10 mouse cellular contexts compared by ENCODE assay signal in the genomic region with DNA sequence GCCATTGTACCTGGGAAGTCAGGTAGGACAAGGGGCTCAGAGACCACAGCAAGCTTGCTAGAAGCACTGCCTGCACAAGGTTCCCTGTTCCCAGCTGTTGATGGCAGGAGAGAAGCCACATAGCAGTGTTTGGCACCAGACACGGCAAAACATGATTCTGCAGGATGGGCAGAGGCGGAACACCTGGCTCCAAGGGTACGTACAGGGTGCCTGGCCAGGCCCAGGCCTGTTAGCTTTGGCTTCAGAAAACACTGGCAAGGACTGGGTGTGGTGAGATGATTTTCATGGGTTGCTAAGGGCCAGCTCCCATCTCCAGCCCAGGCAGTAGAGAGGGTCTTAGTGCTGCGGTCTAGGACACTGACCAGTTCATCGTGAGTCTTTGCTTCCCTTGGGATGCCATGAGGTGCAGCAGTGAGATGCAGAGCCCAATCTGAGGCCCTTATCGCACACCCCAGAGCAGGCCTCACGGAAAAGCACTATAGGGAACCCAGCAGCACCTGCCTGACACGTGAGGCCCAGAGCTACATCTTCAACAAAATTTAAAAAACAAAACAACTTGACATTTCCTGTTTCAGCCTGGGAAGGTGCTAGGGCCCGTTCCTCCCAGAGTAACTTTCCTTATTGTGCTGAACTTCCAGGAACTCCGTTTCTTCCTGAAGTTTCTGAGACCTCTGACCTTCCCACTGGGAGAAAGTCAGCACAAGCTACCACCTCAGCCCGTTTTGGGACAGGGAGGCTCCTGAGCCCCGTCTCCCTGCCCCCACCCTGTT. TPM values are rescaled to one million over a fixed set of nuclear protein-coding genes. Genes with fewer than 3 reads are reported as not detected.
DNase-seq lines count a peak whose midpoint lies in the region; ATAC-seq and TF ChIP-seq lines count a peak whose summit lies in the region.
"Had no signal": no experiment of that assay in that cellular context is flagged by ENCODE, and none has a peak within 500 bp of the region (broad histone marks: within the 10 kb centered on the region; RNA-seq: fewer than 3 reads in every experiment).

No protein-coding gene starts in this region.

- peaks cover 23% of the 10 kb centered on the region for H3K4me1 ChIP-seq in heart, embryonic 11.5 days (ENCODE audit: control insufficient read depth, insufficient read depth, low read length)
- 0 out of 2 replicates have a peak, but pooled peaks cover 6% of the 10 kb centered on the region for H3K4me1 ChIP-seq in midbrain, postnatal 0 days (ENCODE audit: insufficient read depth, low read length)
- peaks cover 16% of the 10 kb centered on the region for H3K4me1 ChIP-seq in midbrain, embryonic 14.5 days (ENCODE audit: control insufficient read depth, insufficient read depth, low read length)
- H3K4me1 ChIP-seq in intestine, embryonic 14.5 days (replicated peaks; ENCODE audit: control insufficient read depth, insufficient read depth, low read length) = peaks cover 21% of the 10 kb centered on the region
- H3K4me1 ChIP-seq in stomach, embryonic 14.5 days (ENCODE audit: control insufficient read depth, insufficient read depth, low read length) = peaks cover 19% of the 10 kb centered on the region

- ATAC-seq in heart, embryonic 11.5 days (replicated peaks; ENCODE audit: insufficient number of reproducible peaks, low FRiP score, low TSS enrichment) = no peak
- no peak for ATAC-seq in midbrain, postnatal 0 days (ENCODE audit: low FRiP score)
- no peak for ATAC-seq in midbrain, embryonic 14.5 days (ENCODE audit: low FRiP score, low TSS enrichment)
- ATAC-seq in intestine, embryonic 14.5 days (replicated peaks; ENCODE audit: low FRiP score, low TSS enrichment, low read depth) = peak; percentile 13; the same call in 1 of the 2 replicates
- no peak for ATAC-seq in stomach, embryonic 14.5 days (ENCODE audit: insufficient number of reproducible peaks, insufficient read depth, low FRiP score, low read depth)

- WGBS in heart, embryonic 11.5 days (ENCODE audit: insufficient replicate concordance) = 52% methylated on average over 12 of the region's 12 CpGs
- WGBS in midbrain, postnatal 0 days = 61% methylated on average over 12 of the region's 12 CpGs
- 60% methylated on average over 12 of the region's 12 CpGs for WGBS in midbrain, embryonic 14.5 days
- WGBS in intestine, embryonic 14.5 days = 55% methylated on average over 12 of the region's 12 CpGs
- WGBS in stomach, embryonic 14.5 days = 55% methylated on average over 12 of the region's 12 CpGs

- peaks cover 14% of the 10 kb centered on the region for H3K36me3 ChIP-seq in heart, embryonic 11.5 days (ENCODE audit: control insufficient read depth, insufficient read depth, low read length)
- peaks cover 30% of the 10 kb centered on the region for H3K36me3 ChIP-seq in midbrain, postnatal 0 days (ENCODE audit: insufficient read depth, low read length)
- peaks cover 22% of the 10 kb centered on the region for H3K36me3 ChIP-seq in midbrain, embryonic 14.5 days (ENCODE audit: control insufficient read depth, insufficient read depth, low read length)
- peaks cover 11% of the 10 kb centered on the region for H3K36me3 ChIP-seq in intestine, embryonic 14.5 days (ENCODE audit: control insufficient read depth, insufficient read depth, low read length)
- peaks cover 7% of the 10 kb centered on the region for H3K36me3 ChIP-seq in stomach, embryonic 14.5 days (ENCODE audit: control insufficient read depth, insufficient read depth, low read length)

- H3K27ac ChIP-seq in heart, embryonic 11.5 days (ENCODE audit: low read depth, low read length) = peak overlapping the region; percentile 64
- H3K27ac ChIP-seq in midbrain, postnatal 0 days (ENCODE audit: low read depth, low read length) = peak overlapping the region; percentile 26; the same call in 1 of the 2 replicates
- no peak overlapping the region for H3K27ac ChIP-seq in midbrain, embryonic 14.5 days (replicated peaks; ENCODE audit: low read depth, low read length)
- H3K27ac ChIP-seq in intestine, embryonic 14.5 days (ENCODE audit: low read depth) = no peak overlapping the region
- H3K27ac ChIP-seq in stomach, embryonic 14.5 days (ENCODE audit: low read length) = peak overlapping the region; percentile 35; the same call in 1 of the 2 replicates

- no peak for TF ChIP-seq CTCF in midbrain, postnatal 0 days (IDR thresholded peaks at IDR 0.05)

- H3K27me3 ChIP-seq in heart, embryonic 11.5 days (ENCODE audit: control insufficient read depth, insufficient read depth, low read length) = no peaks in the 10 kb centered on the region
- H3K27me3 ChIP-seq in midbrain, postnatal 0 days (ENCODE audit: insufficient read depth, low read length) = no peaks in the 10 kb centered on the region
- H3K27me3 ChIP-seq in midbrain, embryonic 14.5 days (ENCODE audit: control insufficient read depth, insufficient read depth, low read length) = no peaks in the 10 kb centered on the region
- H3K27me3 ChIP-seq in intestine, embryonic 14.5 days (replicated peaks; ENCODE audit: control insufficient read depth, insufficient read depth, low read length) = no peaks in the 10 kb centered on the region
- H3K27me3 ChIP-seq in stomach, embryonic 14.5 days (ENCODE audit: control insufficient read depth, insufficient read depth, low read length) = no peaks in the 10 kb centered on the region

- peak overlapping the region; percentile 35 for H3K4me2 ChIP-seq in heart, embryonic 11.5 days
- no peak overlapping the region for H3K4me2 ChIP-seq in midbrain, postnatal 0 days (ENCODE audit: low read depth, low read length, poor library complexity, severe bottlenecking)
- H3K4me2 ChIP-seq in midbrain, embryonic 14.5 days (ENCODE audit: low read length) = no peak overlapping the region
- H3K4me2 ChIP-seq in intestine, embryonic 14.5 days (ENCODE audit: low read length) = no peak overlapping the region
- no peak overlapping the region for H3K4me2 ChIP-seq in stomach, embryonic 14.5 days (replicated peaks; ENCODE audit: low read depth, low read length)

- intact Hi-C loops in heart, postnatal 36 days (cut with DNase I) = loop anchor here (1.0 to 10.0 kb wide), 3 partner anchors 31 to 296 kb away; partner anchors contain the start of genes Ckm and Klc3

- peak overlapping the region; percentile 43; the same call in 1 of the 2 replicates for H3K9ac ChIP-seq in heart, embryonic 11.5 days (ENCODE audit: low read depth, low read length)
- no peak overlapping the region for H3K9ac ChIP-seq in midbrain, postnatal 0 days (replicated peaks; ENCODE audit: low read length, poor library complexity, severe bottlenecking)
- no peak overlapping the region for H3K9ac ChIP-seq in midbrain, embryonic 14.5 days (replicated peaks; ENCODE audit: low read length)
- H3K9ac ChIP-seq in intestine, embryonic 14.5 days (ENCODE audit: low read length) = no peak overlapping the region
- no peak overlapping the region for H3K9ac ChIP-seq in stomach, embryonic 14.5 days (replicated peaks; ENCODE audit: low read depth, low read length)

- H3K9me3 ChIP-seq in heart, embryonic 11.5 days (replicated peaks; ENCODE audit: control insufficient read depth, low read length) = no peaks in the 10 kb centered on the region
- no peaks in the 10 kb centered on the region for H3K9me3 ChIP-seq in midbrain, postnatal 0 days (ENCODE audit: low read length)
- no peaks in the 10 kb centered on the region for H3K9me3 ChIP-seq in midbrain, embryonic 14.5 days (ENCODE audit: control insufficient read depth, low read length)
- no peaks in the 10 kb centered on the region for H3K9me3 ChIP-seq in intestine, embryonic 14.5 days (ENCODE audit: control insufficient read depth, low read length)
- H3K9me3 ChIP-seq in stomach, embryonic 14.5 days (ENCODE audit: control insufficient read depth, low read depth, low read length) = no peaks in the 10 kb centered on the region

- no peak overlapping the region for H3K4me3 ChIP-seq in heart, embryonic 11.5 days (ENCODE audit: low read depth, low read length)
- H3K4me3 ChIP-seq in midbrain, postnatal 0 days (ENCODE audit: low read depth, low read length) = no peak overlapping the region
- no peak overlapping the region for H3K4me3 ChIP-seq in midbrain, embryonic 14.5 days (replicated peaks; ENCODE audit: low read depth, low read length)
- no peak overlapping the region for H3K4me3 ChIP-seq in intestine, embryonic 14.5 days (ENCODE audit: low read depth, low read length)
- H3K4me3 ChIP-seq in stomach, embryonic 14.5 days (ENCODE audit: low read depth, low read length) = no peak overlapping the region

- no peak for DNase-seq in heart, postnatal 36 days
- DNase-seq in midbrain, postnatal 0 days (ENCODE audit: low spot score) = no peak
- no peak for DNase-seq in midbrain, embryonic 14.5 days
- no peak for DNase-seq in intestine, embryonic 14.5 days (ENCODE audit: low spot score)
- DNase-seq in gastrocnemius, postnatal 25 days = no peak
- no peak for DNase-seq in embryo, embryonic 11 days
- DNase-seq: cerebellum, adult 11-12 months had no signal

RNA-seq across cellular contexts. Expression of gene Apoe, which starts 1.5 kb away (rescaled TPM):
- 357 and 371 TPM in 2 replicates for polyA plus RNA-seq in heart, embryonic 11.5 days (2014; fragmentation: Nextera tagmentation; extraction: Ambion mirVana)
- total RNA-seq in heart, postnatal 36 days (2021) = 100 to 1,000 TPM; 308 to 344 TPM
- total RNA-seq in midbrain, postnatal 0 days (2014; rRNA removed) = 1,618 and 2,613 TPM in 2 replicates
- polyA plus RNA-seq in midbrain, postnatal 0 days (2015; fragmentation: Nextera tagmentation; extraction: Ambion mirVana) = 2,139 and 2,488 TPM in 2 replicates
- 163 and 265 TPM in 2 replicates for polyA plus RNA-seq in midbrain, embryonic 14.5 days (2014; fragmentation: Nextera tagmentation; extraction: Ambion mirVana)
- 227 and 233 TPM in 2 replicates for polyA plus RNA-seq in intestine, embryonic 14.5 days (2014; fragmentation: Nextera tagmentation; extraction: Ambion mirVana)
- 291 and 299 TPM in 2 replicates for polyA plus RNA-seq in stomach, embryonic 14.5 days (2014; fragmentation: Nextera tagmentation; extraction: Ambion mirVana)
- total RNA-seq in gastrocnemius, postnatal 25 days (2021) = 100 to 1,000 TPM in 1 of 2 experiments, 10 to 100 TPM in 1; 53.5 to 108 TPM

RNA-seq across cellular contexts. Expression of gene Apoc1, which starts 8.0 kb away (rescaled TPM):
- 6.9 and 10.8 TPM in 2 replicates for polyA plus RNA-seq in heart, embryonic 11.5 days (2014; fragmentation: Nextera tagmentation; extraction: Ambion mirVana)
- 1 to 10 TPM; 1.2 to 3.3 TPM for total RNA-seq in heart, postnatal 36 days (2021)
- 3.6 and 5.1 TPM in 2 replicates for total RNA-seq in midbrain, postnatal 0 days (2014; rRNA removed)
- polyA plus RNA-seq in midbrain, postnatal 0 days (2015; fragmentation: Nextera tagmentation; extraction: Ambion mirVana) = 7.9 and 9.0 TPM in 2 replicates
- polyA plus RNA-seq in midbrain, embryonic 14.5 days (2014; fragmentation: Nextera tagmentation; extraction: Ambion mirVana) = 1.7 and 2.0 TPM in 2 replicates
- 8.3 and 9.1 TPM in 2 replicates for polyA plus RNA-seq in intestine, embryonic 14.5 days (2014; fragmentation: Nextera tagmentation; extraction: Ambion mirVana)
- 10.9 and 12.6 TPM in 2 replicates for polyA plus RNA-seq in stomach, embryonic 14.5 days (2014; fragmentation: Nextera tagmentation; extraction: Ambion mirVana)
- total RNA-seq in gastrocnemius, postnatal 25 days (2021) = 1 to 10 TPM in 1 of 2 experiments, not detected in 1; 3.7 TPM

RNA-seq across cellular contexts. Expression of gene Tomm40, which starts 14.8 kb away (rescaled TPM):
- 142 and 154 TPM in 2 replicates for polyA plus RNA-seq in heart, embryonic 11.5 days (2014; fragmentation: Nextera tagmentation; extraction: Ambion mirVana)
- total RNA-seq in heart, postnatal 36 days (2021) = 100 to 1,000 TPM in 1 of 2 experiments, 10 to 100 TPM in 1; 97.7 to 102 TPM
- total RNA-seq in midbrain, postnatal 0 days (2014; rRNA removed) = 122 and 133 TPM in 2 replicates
- polyA plus RNA-seq in midbrain, postnatal 0 days (2015; fragmentation: Nextera tagmentation; extraction: Ambion mirVana) = 160 and 161 TPM in 2 replicates
- 120 and 121 TPM in 2 replicates for polyA plus RNA-seq in midbrain, embryonic 14.5 days (2014; fragmentation: Nextera tagmentation; extraction: Ambion mirVana)
- 143 and 174 TPM in 2 replicates for polyA plus RNA-seq in intestine, embryonic 14.5 days (2014; fragmentation: Nextera tagmentation; extraction: Ambion mirVana)
- 91.2 and 108 TPM in 2 replicates for polyA plus RNA-seq in stomach, embryonic 14.5 days (2014; fragmentation: Nextera tagmentation; extraction: Ambion mirVana)
- total RNA-seq in gastrocnemius, postnatal 25 days (2021) = 10 to 100 TPM; 45.1 to 45.4 TPM

RNA-seq across cellular contexts. Expression of gene Apoc4, which starts 19.2 kb away (rescaled TPM):
- polyA plus RNA-seq in heart, embryonic 11.5 days (2014; fragmentation: Nextera tagmentation; extraction: Ambion mirVana) = 0.34 TPM in 1 of 2 replicates, not detected in the other
- total RNA-seq in heart, postnatal 36 days (2021) = not detected
- total RNA-seq in midbrain, postnatal 0 days (2014; rRNA removed) = not detected in 2 replicates
- not detected in 2 replicates for polyA plus RNA-seq in midbrain, postnatal 0 days (2015; fragmentation: Nextera tagmentation; extraction: Ambion mirVana)
- not detected in 2 replicates for polyA plus RNA-seq in midbrain, embryonic 14.5 days (2014; fragmentation: Nextera tagmentation; extraction: Ambion mirVana)
- polyA plus RNA-seq in intestine, embryonic 14.5 days (2014; fragmentation: Nextera tagmentation; extraction: Ambion mirVana) = 0.17 TPM in 1 of 2 replicates, not detected in the other
- polyA plus RNA-seq in stomach, embryonic 14.5 days (2014; fragmentation: Nextera tagmentation; extraction: Ambion mirVana) = 0.39 TPM in 1 of 2 replicates, not detected in the other
- total RNA-seq in gastrocnemius, postnatal 25 days (2021) = not detected
- total RNA-seq: gastrocnemius, postnatal 14 days had no signal

RNA-seq across cellular contexts. Expression of gene Gm44805, which starts 19.3 kb away (rescaled TPM):
- polyA plus RNA-seq in heart, embryonic 11.5 days (2014; fragmentation: Nextera tagmentation; extraction: Ambion mirVana) = 1.2 TPM in 1 of 2 replicates, not detected in the other
- not detected for total RNA-seq in heart, postnatal 36 days (2021)
- total RNA-seq in midbrain, postnatal 0 days (2014; rRNA removed) = not detected in 2 replicates
- not detected in 2 replicates for polyA plus RNA-seq in midbrain, postnatal 0 days (2015; fragmentation: Nextera tagmentation; extraction: Ambion mirVana)
- not detected in 2 replicates for polyA plus RNA-seq in midbrain, embryonic 14.5 days (2014; fragmentation: Nextera tagmentation; extraction: Ambion mirVana)
- not detected in 2 replicates for polyA plus RNA-seq in intestine, embryonic 14.5 days (2014; fragmentation: Nextera tagmentation; extraction: Ambion mirVana)
- polyA plus RNA-seq in stomach, embryonic 14.5 days (2014; fragmentation: Nextera tagmentation; extraction: Ambion mirVana) = not detected in 2 replicates
- total RNA-seq in gastrocnemius, postnatal 25 days (2021) = not detected
- total RNA-seq: gastrocnemius, postnatal 14 days had no signal

Comparison
In these comparisons a context has a peak if more than half of its experiments do, and no peak if none do; other contexts are left out.
1. H3K27ac ChIP-seq: peak in heart, embryonic 11.5 days (single experiment), midbrain, postnatal 0 days (single experiment) and stomach, embryonic 14.5 days (single experiment); none in midbrain, embryonic 14.5 days (single experiment) and intestine, embryonic 14.5 days (single experiment).